Mouse (Mus musculus): Measurements from ENCODE around the gene Trmt10b. TPM values are rescaled to one million over a fixed set of nuclear protein-coding genes. Genes with fewer than 3 reads are reported as not detected.

The Trmt10b gene
- total RNA-seq, 2 experiments from 2014 or later: 5.0 to 6.2 TPM

GRCm38 (mm10) chr4:45341226-45341625 lies 44.3 kb downstream of the Trmt10b start:
- no peak for DNase-seq (ENCODE audit: low spot score in 2 of 2)

DNA sequence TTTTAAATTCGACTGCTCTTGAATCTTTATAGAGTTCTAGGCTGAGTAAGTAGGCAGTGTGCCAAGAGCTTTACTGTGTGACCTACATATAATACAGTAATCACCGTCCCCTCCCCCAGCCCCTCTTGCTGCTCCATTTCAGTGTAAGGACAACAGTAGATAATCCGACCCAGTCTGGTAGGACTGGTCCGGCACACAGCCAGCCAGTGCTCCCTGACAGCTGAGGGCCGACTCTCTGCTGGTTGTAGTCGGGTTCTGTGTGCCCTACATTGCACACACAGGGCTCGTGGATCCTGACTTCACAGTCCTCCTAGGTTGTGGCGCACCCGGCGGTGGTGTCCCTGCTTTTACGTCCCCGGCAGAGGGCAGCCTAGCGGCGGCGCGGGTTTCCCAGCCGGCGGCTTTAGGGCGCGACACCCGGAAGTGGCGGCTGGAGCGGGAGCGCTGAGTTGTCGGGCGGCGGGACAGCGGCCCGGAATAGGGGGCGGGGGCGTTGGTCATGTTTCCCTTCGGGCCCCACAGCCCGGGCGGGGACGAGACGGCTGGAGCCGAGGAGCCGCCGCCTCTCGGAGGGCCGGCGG lies 44.8 kb downstream of the Trmt10b start, which contains the start of gene Dcaf10:
Gene Dcaf10, plus strand, starts transcription at position 433 of the 581 bp plus-strand sequence.
- DNase-seq (ENCODE audit: low spot score in 2 of 2): peak; percentile 96

DNA sequence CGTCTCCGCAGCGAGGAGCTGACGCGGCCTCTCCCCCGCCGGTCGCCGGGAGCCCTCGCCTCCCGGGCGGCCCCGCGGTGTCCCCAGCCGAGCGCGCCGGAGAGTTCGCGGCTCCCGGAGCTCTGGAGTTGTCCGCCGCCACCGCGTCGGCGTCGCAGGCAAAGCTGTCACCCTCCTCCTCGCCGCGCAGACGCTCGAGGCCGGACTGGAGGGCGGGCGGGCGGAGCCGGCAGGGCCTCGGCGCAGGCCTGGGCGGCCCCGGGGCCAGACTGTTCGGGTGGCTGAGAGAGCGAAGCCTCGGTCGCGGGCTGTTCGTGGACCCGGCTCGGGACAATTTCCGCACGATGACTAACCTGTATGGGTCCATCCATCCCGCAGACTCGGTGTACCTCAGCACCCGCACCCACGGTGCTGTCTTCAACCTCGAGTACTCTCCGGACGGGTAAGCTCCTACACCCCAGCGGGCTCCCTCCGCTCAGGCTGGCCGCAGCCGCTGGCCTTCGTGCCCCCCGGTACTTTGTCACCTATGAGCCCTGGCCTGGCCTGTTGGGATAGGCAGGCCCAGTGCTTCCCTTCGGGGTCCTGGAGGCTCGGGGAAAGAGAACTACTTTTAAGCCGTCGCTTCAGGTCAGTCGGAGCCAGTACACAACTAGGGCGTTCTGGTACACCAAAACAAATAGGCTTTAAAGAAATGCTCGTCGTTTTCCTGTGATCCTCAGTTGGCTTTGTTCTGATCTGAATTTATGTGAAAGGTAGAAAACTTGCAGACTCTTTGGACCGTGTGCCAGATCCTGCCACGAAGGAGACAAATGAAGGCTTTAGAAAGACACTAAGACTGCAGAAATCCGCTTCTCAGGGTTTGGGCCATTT lies 45.6 kb downstream of the Trmt10b start, which contains the start of gene Exosc3:
Gene Exosc3, minus strand, starts transcription at position 447 of the 870 bp plus-strand sequence.
- DNase-seq (ENCODE audit: low spot score in 2 of 2): peak; percentile 53 to 67

GRCm38 (mm10) chr4:45356653-45357052 lies 59.7 kb downstream of the Trmt10b start:
- DNase-seq (ENCODE audit: low spot score in 2 of 2): no peak

Other genes starting within 250 kb of the Trmt10b start
- 10 to 100 TPM; 16.0 to 16.8 TPM for gene Fbxo10, start 212.5 kb upstream of the Trmt10b start, total RNA-seq (2021)
- 10 to 100 TPM; 75.9 to 78.1 TPM for gene Tomm5, start 189.0 kb upstream of the Trmt10b start, total RNA-seq (2021)
- 1 to 10 TPM; 7.5 to 7.8 TPM for gene Frmpd1, start 112.3 kb upstream of the Trmt10b start, total RNA-seq (2021)
- 10 to 100 TPM; 20.1 to 23.0 TPM for gene Dcaf10, start 45.0 kb downstream of the Trmt10b start, total RNA-seq (2021)
- 10 to 100 TPM; 15.2 to 17.9 TPM for gene Exosc3, start 45.6 kb downstream of the Trmt10b start, total RNA-seq (2021)
- 10 to 100 TPM; 81.9 to 89.9 TPM for gene Slc25a51, start 111.6 kb downstream of the Trmt10b start, total RNA-seq (2021)
- gene Shb, start 235.3 kb downstream of the Trmt10b start, total RNA-seq (2021): 10 to 100 TPM; 16.8 to 23.5 TPM

All from gastrocnemius, postnatal 4 days (tissue).